Mouse (Mus musculus): ENCODE data around the gene Plekhg4. TPM values are rescaled to one million over a fixed set of nuclear protein-coding genes. Genes with fewer than 3 reads are reported as not detected.

Plekhg4 gene
- polyA plus RNA-seq, 1 experiment from 2014 or later = 0.74 TPM

- no peak for ATAC-seq (ENCODE audit: insufficient number of reproducible peaks, insufficient read depth, low FRiP score, low TSS enrichment)
- H3K9ac ChIP-seq = no peak overlapping the region
- WGBS = 77% methylated on average over 12 of the region's 12 CpGs
Measured at GRCm38 (mm10) chr8:105380308-105380707, 7.2 kb downstream of the Plekhg4 start.

GRCm38 (mm10) chr8:105384070-105384469, 11.0 kb downstream of the Plekhg4 start:
- Histone ChIP-seq H3K36me3 (no peaks in the 10 kb centered on the region), H3K27ac (no peak overlapping the region), H3K27me3 (no peaks in the 10 kb centered on the region), H3K9ac (no peak overlapping the region), H3K9me3 (no peaks in the 10 kb centered on the region), H3K4me1 (peaks cover 6% of the 10 kb centered on the region), H3K4me3 (no peak overlapping the region), H3K4me2 (replicated peaks) (no peak overlapping the region)
- 100% methylated on average over 2 of the region's 2 CpGs for WGBS
- no peak for ATAC-seq (ENCODE audit: insufficient number of reproducible peaks, insufficient read depth, low FRiP score, low TSS enrichment)

More at GRCm38 (mm10) chr8:105380308-105380707, 7.2 kb downstream of the Plekhg4 start:
- H3K4me1 ChIP-seq = peaks cover 9% of the 10 kb centered on the region
- H3K4me3 ChIP-seq = no peak overlapping the region
- H3K4me2 ChIP-seq (replicated peaks) = no peak overlapping the region
- no peak overlapping the region for H3K27ac ChIP-seq
- H3K9me3 ChIP-seq = no peaks in the 10 kb centered on the region
- no peaks in the 10 kb centered on the region for H3K27me3 ChIP-seq
- H3K36me3 ChIP-seq = no peaks in the 10 kb centered on the region

GRCm38 (mm10) chr8:105387151-105387550, 14.1 kb downstream of the Plekhg4 start:
- WGBS = 70% methylated on average over 1 of the region's 1 CpGs
- Histone ChIP-seq H3K36me3 (no peaks in the 10 kb centered on the region), H3K9me3 (no peaks in the 10 kb centered on the region), H3K27ac (no peak overlapping the region), H3K4me1 (peaks cover 6% of the 10 kb centered on the region; the same call in 1 of the 2 replicates), H3K4me3 (no peak overlapping the region), H3K9ac (no peak overlapping the region), H3K4me2 (replicated peaks) (no peak overlapping the region), H3K27me3 (no peaks in the 10 kb centered on the region)
- ATAC-seq (ENCODE audit: insufficient number of reproducible peaks, insufficient read depth, low FRiP score, low TSS enrichment) = no peak

- Histone ChIP-seq H3K9me3 (no peaks in the 10 kb centered on the region), H3K36me3 (no peaks in the 10 kb centered on the region), H3K4me3 (no peak overlapping the region), H3K4me2 (replicated peaks) (no peak overlapping the region), H3K9ac (no peak overlapping the region), H3K4me1 (peaks cover 6% of the 10 kb centered on the region; the same call in 1 of the 2 replicates), H3K27ac (no peak overlapping the region), H3K27me3 (no peaks in the 10 kb centered on the region)
- 88% methylated on average over 6 of the region's 6 CpGs for WGBS
- no peak for ATAC-seq (ENCODE audit: insufficient number of reproducible peaks, insufficient read depth, low FRiP score, low TSS enrichment)
Measured at GRCm38 (mm10) chr8:105389096-105389495, 16.0 kb downstream of the Plekhg4 start.

GRCm38 (mm10) chr8:105393089-105393787, 20.2 kb downstream of the Plekhg4 start:
- H3K36me3 ChIP-seq = no peaks in the 10 kb centered on the region
- H3K9me3 ChIP-seq = no peaks in the 10 kb centered on the region
- no peak overlapping the region for H3K4me3 ChIP-seq
- no peak for ATAC-seq (ENCODE audit: insufficient number of reproducible peaks, insufficient read depth, low FRiP score, low TSS enrichment)
- no peak overlapping the region for H3K27ac ChIP-seq
- no peak overlapping the region for H3K9ac ChIP-seq
- H3K4me1 ChIP-seq = 0 out of 2 replicates have a peak, but pooled peaks cover under 1% of the 10 kb centered on the region
- H3K4me2 ChIP-seq (replicated peaks) = no peak overlapping the region
- no peaks in the 10 kb centered on the region for H3K27me3 ChIP-seq
- 90% methylated on average over 12 of the region's 12 CpGs for WGBS

- no peak overlapping the region for H3K4me2 ChIP-seq (replicated peaks)
- H3K4me3 ChIP-seq = no peak overlapping the region
- H3K27me3 ChIP-seq = no peaks in the 10 kb centered on the region
- H3K9ac ChIP-seq = no peak overlapping the region
- 74% methylated on average over 7 of the region's 7 CpGs for WGBS
- no peaks in the 10 kb centered on the region for H3K4me1 ChIP-seq
- ATAC-seq (ENCODE audit: insufficient number of reproducible peaks, insufficient read depth, low FRiP score, low TSS enrichment) = no peak
- H3K27ac ChIP-seq = no peak overlapping the region
- H3K9me3 ChIP-seq = no peaks in the 10 kb centered on the region
- no peaks in the 10 kb centered on the region for H3K36me3 ChIP-seq
Measured at GRCm38 (mm10) chr8:105393915-105394314, 20.8 kb downstream of the Plekhg4 start.

GRCm38 (mm10) chr8:105397747-105398146, 24.7 kb downstream of the Plekhg4 start:
- 38% methylated on average over 3 of the region's 3 CpGs for WGBS
- Histone ChIP-seq H3K36me3 (no peaks in the 10 kb centered on the region), H3K27me3 (no peaks in the 10 kb centered on the region), H3K9ac (no peak overlapping the region), H3K4me1 (no peaks in the 10 kb centered on the region), H3K4me2 (replicated peaks) (no peak overlapping the region), H3K4me3 (no peak overlapping the region), H3K27ac (no peak overlapping the region), H3K9me3 (no peaks in the 10 kb centered on the region)
- no peak for ATAC-seq (ENCODE audit: insufficient number of reproducible peaks, insufficient read depth, low FRiP score, low TSS enrichment)

- Histone ChIP-seq H3K27me3 (no peaks in the 10 kb centered on the region), H3K4me2 (replicated peaks) (no peak overlapping the region), H3K36me3 (no peaks in the 10 kb centered on the region), H3K4me1 (no peaks in the 10 kb centered on the region), H3K27ac (no peak overlapping the region), H3K9me3 (no peaks in the 10 kb centered on the region), H3K4me3 (no peak overlapping the region), H3K9ac (no peak overlapping the region)
- no peak for ATAC-seq (ENCODE audit: insufficient number of reproducible peaks, insufficient read depth, low FRiP score, low TSS enrichment)
- 80% methylated on average over 5 of the region's 5 CpGs for WGBS
Measured at GRCm38 (mm10) chr8:105400016-105400415, 26.9 kb downstream of the Plekhg4 start.

- H3K9ac ChIP-seq = no peak overlapping the region
- no peaks in the 10 kb centered on the region for H3K36me3 ChIP-seq
- no peaks in the 10 kb centered on the region for H3K4me1 ChIP-seq
- H3K4me3 ChIP-seq = no peak overlapping the region
- H3K27me3 ChIP-seq = no peaks in the 10 kb centered on the region
- no peak overlapping the region for H3K4me2 ChIP-seq (replicated peaks)
- ATAC-seq (ENCODE audit: insufficient number of reproducible peaks, insufficient read depth, low FRiP score, low TSS enrichment) = no peak
- 81% methylated on average over 8 of the region's 8 CpGs for WGBS
- H3K9me3 ChIP-seq = no peaks in the 10 kb centered on the region
- no peak overlapping the region for H3K27ac ChIP-seq
Measured at GRCm38 (mm10) chr8:105403467-105403866, 30.4 kb downstream of the Plekhg4 start.

- Histone ChIP-seq H3K9ac (no peak overlapping the region), H3K4me2 (replicated peaks) (no peak overlapping the region), H3K27ac (no peak overlapping the region), H3K36me3 (no peaks in the 10 kb centered on the region), H3K27me3 (no peaks in the 10 kb centered on the region), H3K4me1 (no peaks in the 10 kb centered on the region), H3K9me3 (no peaks in the 10 kb centered on the region), H3K4me3 (no peak overlapping the region)
- 61% methylated on average over 1 of the region's 1 CpGs for WGBS
- ATAC-seq (ENCODE audit: insufficient number of reproducible peaks, insufficient read depth, low FRiP score, low TSS enrichment) = no peak
Measured at GRCm38 (mm10) chr8:105404496-105404895, 31.4 kb downstream of the Plekhg4 start.

- no peaks in the 10 kb centered on the region for H3K4me1 ChIP-seq
- H3K9ac ChIP-seq = no peak overlapping the region
- H3K4me2 ChIP-seq (replicated peaks) = no peak overlapping the region
- 80% methylated on average over 10 of the region's 10 CpGs for WGBS
- H3K36me3 ChIP-seq = no peaks in the 10 kb centered on the region
- H3K27me3 ChIP-seq = no peaks in the 10 kb centered on the region
- no peak overlapping the region for H3K27ac ChIP-seq
- no peak for ATAC-seq (ENCODE audit: insufficient number of reproducible peaks, insufficient read depth, low FRiP score, low TSS enrichment)
- no peak overlapping the region for H3K4me3 ChIP-seq
- no peaks in the 10 kb centered on the region for H3K9me3 ChIP-seq
Measured at GRCm38 (mm10) chr8:105406416-105406815, 33.3 kb downstream of the Plekhg4 start.

GRCm38 (mm10) chr8:105408331-105408730, 35.3 kb downstream of the Plekhg4 start:
- H3K27ac ChIP-seq = no peak overlapping the region
- ATAC-seq (ENCODE audit: insufficient number of reproducible peaks, insufficient read depth, low FRiP score, low TSS enrichment) = no peak
- H3K36me3 ChIP-seq = no peaks in the 10 kb centered on the region
- H3K4me1 ChIP-seq = peaks cover 1% of the 10 kb centered on the region; the same call in 1 of the 2 replicates
- 58% methylated on average over 7 of the region's 7 CpGs for WGBS
- H3K9ac ChIP-seq = no peak overlapping the region
- H3K9me3 ChIP-seq = no peaks in the 10 kb centered on the region
- peaks cover 10% of the 10 kb centered on the region for H3K27me3 ChIP-seq
- no peak overlapping the region for H3K4me2 ChIP-seq (replicated peaks)
- H3K4me3 ChIP-seq = no peak overlapping the region

Data from embryonic facial prominence, embryonic 12.5 days (tissue).